Mouse (Mus musculus) kidney, adult 18-20 months (tissue): ENCODE measurements around the gene Scnn1g.

Experiments used
- DNase-seq: peaks from one replicate; pipeline ENCODE4 v3.0.0; 2021

Gene Scnn1g

GRCm38 (mm10) chr7:121734171-121734831 is at the start of gene Scnn1g:
Gene Scnn1g, plus strand, starts transcription at chr7:121734479.
- DNase-seq = peak; percentile 92

DNA sequence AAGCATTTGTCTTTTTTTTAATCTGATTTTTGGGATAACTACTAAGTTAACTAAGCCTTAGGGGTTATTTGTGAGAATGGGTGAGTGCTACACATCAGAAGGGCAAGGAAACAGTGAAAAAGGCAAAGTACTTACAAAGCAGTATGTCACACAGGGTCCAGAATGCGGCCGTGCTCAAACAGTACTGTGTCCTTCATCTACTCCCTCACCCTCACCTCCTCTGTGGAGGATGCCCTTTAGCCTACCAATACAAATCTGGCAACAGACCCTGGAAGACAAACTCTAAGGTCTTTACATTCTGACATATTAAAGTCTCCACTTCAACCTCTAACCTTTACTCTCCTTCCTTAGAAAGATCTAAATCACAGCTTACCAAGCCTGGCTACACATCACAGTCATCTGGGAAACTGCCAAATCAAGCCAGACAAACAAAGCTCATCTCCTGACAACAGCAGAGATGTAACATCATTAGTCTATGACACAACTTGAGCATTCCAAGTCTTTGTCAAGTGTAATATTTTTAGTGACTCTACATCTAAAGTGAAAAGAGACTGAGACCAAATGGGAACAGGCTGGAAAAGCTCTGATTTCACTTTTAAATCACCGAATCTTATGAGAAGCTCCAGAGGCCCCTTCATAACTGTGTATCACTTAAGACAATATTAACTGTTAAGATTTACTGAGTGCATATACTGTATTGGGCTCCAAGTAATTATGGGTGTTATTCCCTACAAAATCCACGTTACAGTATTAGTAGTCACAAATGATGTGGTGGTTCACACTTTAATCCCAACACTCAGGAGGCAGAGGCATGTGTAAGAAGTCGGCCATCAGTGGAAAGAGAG is 48.9 kb upstream of the Scnn1g start:
- no peak for DNase-seq

GRCm38 (mm10) chr7:121689338-121689737 is 44.9 kb upstream of the Scnn1g start:
- DNase-seq = no peak

DNA sequence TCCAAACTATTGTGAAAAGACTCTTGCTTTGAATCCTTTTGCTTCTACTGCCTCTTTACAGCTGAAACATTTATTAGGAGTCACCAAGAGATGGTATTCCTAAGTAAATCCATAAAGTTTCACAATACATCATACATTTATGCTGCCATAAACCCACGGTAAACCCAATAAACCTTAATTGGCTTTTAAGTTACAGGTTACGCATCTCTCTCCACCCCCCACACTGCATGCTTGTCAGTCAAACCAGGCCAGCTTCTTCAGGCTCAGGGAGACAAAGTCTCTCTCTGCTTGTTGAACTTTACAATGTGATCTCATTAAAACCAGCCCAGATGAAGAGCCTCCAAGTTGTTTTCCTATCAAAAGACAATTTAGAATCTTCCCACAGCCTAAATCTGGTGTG is 42.5 kb upstream of the Scnn1g start:
- DNase-seq = no peak

GRCm38 (mm10) chr7:121697170-121697569 is 37.1 kb upstream of the Scnn1g start:
- DNase-seq = no peak

DNA sequence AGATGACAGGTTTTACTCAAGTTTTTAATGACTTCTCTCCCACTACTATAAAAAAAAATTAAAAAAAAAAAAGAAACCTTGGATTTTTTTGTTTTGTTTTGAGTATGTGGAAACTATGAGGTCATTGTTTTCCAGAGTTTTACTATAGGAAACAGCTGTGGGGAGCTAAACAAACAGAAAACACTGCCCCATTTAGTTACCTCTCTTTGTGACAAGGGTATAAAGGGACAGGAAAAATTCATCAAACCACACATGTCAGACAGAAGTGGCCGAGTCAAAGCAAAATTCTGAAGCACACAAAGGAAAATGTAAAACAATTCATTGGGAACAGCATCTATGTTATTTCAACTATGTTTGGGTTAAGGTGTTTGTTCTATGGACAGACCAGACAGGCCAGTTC is 36.7 kb upstream of the Scnn1g start:
- DNase-seq = no peak

- DNase-seq = no peak
Measured at GRCm38 (mm10) chr7:121699218-121699617, 35.1 kb upstream of the Scnn1g start.

GRCm38 (mm10) chr7:121700480-121700879 is 33.8 kb upstream of the Scnn1g start:
- DNase-seq = no peak

- no peak for DNase-seq
Measured at GRCm38 (mm10) chr7:121701983-121702382, 32.3 kb upstream of the Scnn1g start.

GRCm38 (mm10) chr7:121705051-121705450 is 29.2 kb upstream of the Scnn1g start:
- no peak for DNase-seq

GRCm38 (mm10) chr7:121706411-121707072 is 27.7 kb upstream of the Scnn1g start:
- peak; percentile 68 for DNase-seq

DNA sequence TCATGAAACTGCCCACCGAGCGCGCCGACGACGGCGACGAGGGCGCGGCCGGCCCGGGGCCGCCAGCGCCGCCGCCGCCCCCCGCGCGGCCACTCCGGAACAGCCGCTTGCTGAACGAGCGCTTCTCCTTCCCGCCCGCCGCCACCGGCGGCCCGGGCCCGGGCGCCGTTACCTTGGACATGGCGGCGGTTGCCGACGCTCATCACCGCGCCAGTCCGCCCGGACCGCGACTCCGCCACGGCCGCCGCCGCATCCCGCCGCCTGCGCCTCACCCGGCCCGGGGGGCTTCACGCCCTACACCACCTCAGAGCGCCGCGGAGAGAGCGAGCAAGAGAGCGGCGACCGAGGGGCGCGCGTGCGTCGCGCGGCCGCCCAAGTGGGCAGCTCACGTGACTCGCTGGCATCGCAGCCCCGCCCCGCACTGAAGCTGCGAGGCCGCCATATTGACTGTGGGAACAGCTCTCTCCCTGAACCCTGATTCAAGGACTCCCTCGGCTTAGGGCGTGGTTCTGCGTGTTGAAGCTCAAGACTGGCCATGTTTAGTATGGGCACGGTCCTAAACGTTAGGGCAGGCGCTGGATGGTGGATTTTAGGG is 27.1 kb upstream of the Scnn1g start, which contains the start of gene Usp31:
Usp31 (minus strand) TSS at position 181 of the 595 bp plus-strand sequence.
- peak; percentile 96 for DNase-seq

DNA sequence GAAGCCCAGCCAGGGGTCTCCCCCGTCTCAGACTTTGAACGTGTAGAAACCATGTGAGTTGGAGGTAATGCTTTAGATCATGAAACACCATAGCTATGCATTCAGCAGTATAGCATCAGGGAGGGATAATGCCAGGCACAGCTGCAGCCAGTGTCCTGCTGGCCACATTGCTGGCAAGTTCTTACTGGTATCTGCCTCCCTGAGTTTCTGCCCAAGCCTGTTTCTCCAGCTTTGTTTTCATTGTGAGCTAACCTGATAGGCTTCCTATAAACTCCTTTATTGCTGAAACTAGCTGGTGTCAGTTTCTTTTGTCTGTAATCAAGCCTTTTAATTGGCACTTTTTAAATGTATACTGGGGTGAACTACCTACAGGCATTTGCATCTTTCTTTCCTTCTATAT is 23.1 kb upstream of the Scnn1g start:
- no peak for DNase-seq

GRCm38 (mm10) chr7:121717031-121717430 is 17.2 kb upstream of the Scnn1g start:
- no peak for DNase-seq

DNA sequence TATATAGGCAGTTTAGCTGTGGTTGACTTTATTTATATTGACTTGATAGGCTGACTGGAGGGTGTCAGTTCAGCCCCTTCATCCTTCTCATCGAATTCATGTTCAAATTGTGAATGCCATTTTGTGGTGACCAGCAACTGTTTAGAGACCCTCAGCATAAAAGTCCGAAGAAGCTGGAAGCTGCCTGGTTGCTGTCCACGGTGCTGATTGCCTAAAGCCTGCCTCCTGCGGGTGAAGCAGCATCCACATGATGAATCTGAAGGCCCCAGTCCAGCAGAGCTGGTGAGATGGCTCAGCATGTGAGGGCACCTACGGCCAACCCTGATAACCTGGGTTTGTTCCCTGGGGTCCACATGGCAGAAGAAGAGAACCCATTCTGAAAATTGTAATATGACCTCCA is 4.1 kb upstream of the Scnn1g start:
- no peak for DNase-seq

DNA sequence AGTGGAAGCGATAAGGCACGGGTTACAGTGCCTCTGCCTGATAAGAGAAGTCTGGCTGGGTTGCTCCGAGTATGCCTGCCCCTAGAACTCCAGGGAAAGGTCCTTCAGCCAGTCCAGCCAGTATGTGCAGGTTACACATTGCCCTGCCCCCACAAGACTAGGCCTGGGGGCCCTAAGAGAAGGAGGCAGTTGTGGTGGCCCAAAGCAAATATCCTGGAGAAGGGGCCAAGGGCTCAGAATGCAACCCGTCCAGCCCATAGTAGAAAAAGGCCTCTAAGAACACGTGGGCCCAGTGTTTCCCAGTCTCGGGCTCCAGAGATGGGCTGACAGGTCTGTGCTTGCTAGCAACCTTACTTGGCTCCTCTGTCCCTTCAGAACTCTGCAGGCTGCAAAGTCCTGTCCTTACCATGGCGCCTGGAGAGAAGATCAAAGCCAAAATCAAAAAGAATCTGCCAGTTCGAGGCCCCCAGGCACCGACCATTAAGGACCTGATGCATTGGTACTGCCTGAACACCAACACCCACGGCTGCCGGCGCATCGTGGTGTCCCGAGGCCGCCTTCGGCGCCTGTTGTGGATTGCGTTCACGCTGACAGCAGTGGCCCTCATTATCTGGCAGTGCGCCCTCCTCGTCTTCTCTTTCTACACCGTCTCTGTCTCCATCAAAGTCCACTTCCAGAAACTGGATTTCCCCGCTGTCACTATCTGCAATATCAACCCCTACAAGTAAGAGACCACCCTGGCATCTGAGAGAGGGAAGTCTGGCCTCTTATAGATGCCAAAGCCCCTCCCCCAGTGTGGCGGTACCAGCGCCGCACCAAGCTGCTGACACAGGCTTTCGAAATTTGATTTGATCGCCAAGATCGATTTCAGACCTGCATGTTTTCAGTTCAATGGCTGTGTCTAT is 3.5 kb downstream of the Scnn1g start:
- DNase-seq = no peak

DNA sequence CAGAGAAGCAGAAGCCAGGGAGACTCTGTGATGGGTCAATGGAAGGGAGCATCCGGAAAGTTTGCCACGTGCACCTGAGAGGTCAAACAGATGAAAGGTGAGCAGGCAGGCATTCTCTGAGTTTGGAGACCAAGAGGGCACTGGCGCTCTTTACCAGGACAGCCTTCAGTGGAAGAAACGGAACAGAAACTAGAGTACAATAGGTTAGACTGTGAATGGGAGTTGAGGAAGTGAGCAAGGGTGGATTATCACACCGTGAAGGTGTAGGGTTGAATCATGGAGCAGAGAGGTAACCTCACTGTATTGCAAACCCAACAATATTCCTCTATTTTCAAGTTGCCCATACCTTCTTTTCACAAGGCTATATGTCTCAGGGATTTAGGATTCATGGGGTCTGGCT is 16.0 kb downstream of the Scnn1g start:
- no peak for DNase-seq

GRCm38 (mm10) chr7:121754748-121755147 is 20.5 kb downstream of the Scnn1g start:
- no peak for DNase-seq

DNA sequence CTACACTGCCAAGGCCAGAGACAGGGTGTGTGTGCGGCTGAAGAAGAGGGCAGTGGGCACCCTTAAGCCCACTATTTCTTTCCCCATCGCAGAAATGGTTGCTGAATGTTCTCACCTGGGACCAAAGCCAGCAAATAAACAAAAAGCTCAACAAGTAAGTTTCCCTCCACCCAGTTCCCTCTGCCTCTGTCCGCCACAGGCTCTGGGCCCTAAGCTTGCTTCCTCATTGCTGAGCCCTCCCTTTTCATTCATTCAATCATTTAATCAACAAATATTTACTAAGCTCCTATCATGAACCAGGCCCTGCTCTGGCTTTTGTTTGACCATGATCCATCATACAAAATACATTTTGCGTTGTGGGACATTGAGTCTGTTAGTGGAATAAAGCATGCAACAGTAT is 29.0 kb downstream of the Scnn1g start:
- DNase-seq = no peak

GRCm38 (mm10) chr7:121767900-121768299 is 33.6 kb downstream of the Scnn1g start:
- DNase-seq = no peak

- no peak for DNase-seq
Measured at GRCm38 (mm10) chr7:121768983-121769382, 34.7 kb downstream of the Scnn1g start.

- DNase-seq = no peak
Measured at GRCm38 (mm10) chr7:121778553-121778952, 44.3 kb downstream of the Scnn1g start.
